Mouse (Mus musculus) kidney, adult 2 months (tissue): Measurements from ENCODE around the gene Cybc1.

Experiments
- CTCF ChIP-seq: fragments of 200-500 bp; conservative IDR thresholded peaks from 2 replicates; pipeline ENCODE4 v1.5.1; 2011; ENCODE audit warnings: low read depth, mild to moderate bottlenecking, control low read depth, low read length, moderate library complexity, mixed read lengths; ENCODE audit not compliant: insufficient read depth, insufficient read length
- POLR2A ChIP-seq: fragments of 200-500 bp; IDR thresholded peaks from one replicate; pipeline ENCODE4 v1.6.1; 2011; ENCODE audit warnings: low read depth, low read length, control low read depth

GRCm38 (mm10) chr11:121192742-121193141, 36.4 kb downstream of the Cybc1 start:
- TF ChIP-seq CTCF (no peak), POLR2A (no peak)
